Mouse (Mus musculus) v-Abl transformed pro-B cells (cell line): Measurements from ENCODE around the gene Dus2.

Experiments
- in situ Hi-C, 2 experiments: fragments of 400-800 bp; cut with MboI; formaldehyde crosslinking; loops; one replicate each; pipeline ENCODE4 v1.15.1; 2025; ENCODE audit not compliant: unreplicated experiment in 2 of 2

Dus2 gene

GRCm38 (mm10) chr8:106063046-106063445 lies 71.9 kb downstream of the Dus2 start:
- in situ Hi-C loops = no loop called here

GRCm38 (mm10) chr8:106066721-106067120 lies 75.6 kb downstream of the Dus2 start:
- in situ Hi-C loops = no loop called here

GRCm38 (mm10) chr8:106069565-106069964 lies 78.4 kb downstream of the Dus2 start:
- in situ Hi-C loops = no loop called here

- in situ Hi-C loops = no loop called here
Observed at GRCm38 (mm10) chr8:106072113-106072512, 81.0 kb downstream of the Dus2 start.

- in situ Hi-C loops = no loop called here
Observed at GRCm38 (mm10) chr8:106074236-106074635, 83.1 kb downstream of the Dus2 start.

GRCm38 (mm10) chr8:106074659-106075058 lies 83.5 kb downstream of the Dus2 start:
- in situ Hi-C loops = loop anchor here in 1 of 2 experiments (5.0 kb wide), 1 partner anchor 47 kb away; no protein-coding TSS in a partner anchor

GRCm38 (mm10) chr8:106075161-106075862 lies 84.2 kb downstream of the Dus2 start:
- in situ Hi-C loops = loop anchor here in 1 of 2 experiments (5.0 kb wide), 1 partner anchor 48 kb away; no protein-coding TSS in a partner anchor

- in situ Hi-C loops = loop anchor here in 1 of 2 experiments (5.0 kb wide), 1 partner anchor 49 kb away; no protein-coding TSS in a partner anchor
Observed at GRCm38 (mm10) chr8:106075863-106076174, 84.7 kb downstream of the Dus2 start.

GRCm38 (mm10) chr8:106076612-106077011 lies 85.5 kb downstream of the Dus2 start:
- in situ Hi-C loops = loop anchor here in 1 of 2 experiments (5.0 kb wide), 1 partner anchor 49 kb away; no protein-coding TSS in a partner anchor

- in situ Hi-C loops = loop anchor here in 1 of 2 experiments (5.0 kb wide), 1 partner anchor 50 kb away; no protein-coding TSS in a partner anchor
Observed at GRCm38 (mm10) chr8:106077452-106078067, 86.4 kb downstream of the Dus2 start.

GRCm38 (mm10) chr8:106102321-106102720 lies 111.2 kb downstream of the Dus2 start:
- in situ Hi-C loops = loop anchor here in 1 of 2 experiments (10.0 kb wide), 1 partner anchor 388 kb away; no protein-coding TSS in a partner anchor
